Mouse (Mus musculus) T-helper 2 cell (primary cell): ENCODE data around the gene Scaper.

Experiments
- in situ Hi-C: fragments of 300-600 bp; cut with MboI, MseI; formaldehyde crosslinking; loops from one replicate; pipeline ENCODE4 v1.15.1; 2025; ENCODE audit warnings: high pct_unique_total_duplicates

The Scaper gene

GRCm38 (mm10) chr9:55937664-55938617 is at the start of gene Scaper:
TSS of gene Scaper (minus strand) at chr9:55938119.
- in situ Hi-C loops, result no loop called here

GRCm38 (mm10) chr9:55946819-55947218 is 8.9 kb upstream of the Scaper start:
- in situ Hi-C loops, result no loop called here

- in situ Hi-C loops, result no loop called here
These were observed 3.4 kb upstream of the Scaper start for GRCm38 (mm10) chr9:55941356-55941755.

- in situ Hi-C loops, result no loop called here
These were observed 683 bp upstream of the Scaper start for GRCm38 (mm10) chr9:55938618-55938985.

- in situ Hi-C loops, result no loop called here
These were observed 675 bp downstream of the Scaper start for GRCm38 (mm10) chr9:55937224-55937663.

GRCm38 (mm10) chr9:55932482-55932881 is 5.4 kb downstream of the Scaper start:
- in situ Hi-C loops, result no loop called here

- in situ Hi-C loops, result loop anchor here (25.0 kb wide), 1 partner anchor 481 kb away; no protein-coding TSS in a partner anchor
These were observed 19.3 kb downstream of the Scaper start for GRCm38 (mm10) chr9:55918579-55918978.

GRCm38 (mm10) chr9:55916751-55917150 is 21.2 kb downstream of the Scaper start:
- in situ Hi-C loops, result loop anchor here (25.0 kb wide), 1 partner anchor 479 kb away; no protein-coding TSS in a partner anchor

GRCm38 (mm10) chr9:55911481-55911880 is 26.4 kb downstream of the Scaper start:
- in situ Hi-C loops, result loop anchor here (25.0 kb wide), 1 partner anchor 474 kb away; no protein-coding TSS in a partner anchor

- in situ Hi-C loops, result loop anchor here (25.0 kb wide), 1 partner anchor 466 kb away; no protein-coding TSS in a partner anchor
These were observed 35.0 kb downstream of the Scaper start for GRCm38 (mm10) chr9:55902964-55903363.

- in situ Hi-C loops, result loop anchor here (25.0 kb wide), 1 partner anchor 464 kb away; no protein-coding TSS in a partner anchor
These were observed 36.3 kb downstream of the Scaper start for GRCm38 (mm10) chr9:55901588-55901987.

- in situ Hi-C loops, result loop anchor here (25.0 kb wide), 1 partner anchor 463 kb away; no protein-coding TSS in a partner anchor
These were observed 37.4 kb downstream of the Scaper start for GRCm38 (mm10) chr9:55900531-55900930.

- in situ Hi-C loops, result no loop called here
These were observed 59.9 kb downstream of the Scaper start for GRCm38 (mm10) chr9:55878066-55878465.

- in situ Hi-C loops, result no loop called here
These were observed 148.5 kb downstream of the Scaper start for GRCm38 (mm10) chr9:55789442-55789841.

GRCm38 (mm10) chr9:55712016-55712415 is 225.9 kb downstream of the Scaper start:
- in situ Hi-C loops, result no loop called here

- in situ Hi-C loops, result no loop called here
These were observed 227.4 kb downstream of the Scaper start for GRCm38 (mm10) chr9:55710553-55710952.

- in situ Hi-C loops, result no loop called here
These were observed 231.3 kb downstream of the Scaper start for GRCm38 (mm10) chr9:55706603-55707002.

- in situ Hi-C loops, result loop anchor here (10.0 kb wide), 1 partner anchor 1269 kb away; no protein-coding TSS in a partner anchor
These were observed 242.6 kb downstream of the Scaper start for GRCm38 (mm10) chr9:55695307-55695706.

- in situ Hi-C loops, result no loop called here
These were observed 260.8 kb downstream of the Scaper start for GRCm38 (mm10) chr9:55677099-55677498.

GRCm38 (mm10) chr9:55646444-55646843 is 291.5 kb downstream of the Scaper start:
- in situ Hi-C loops, result no loop called here

GRCm38 (mm10) chr9:55626990-55627389 is 310.9 kb downstream of the Scaper start:
- in situ Hi-C loops, result no loop called here

- in situ Hi-C loops, result no loop called here
These were observed 323.2 kb downstream of the Scaper start for GRCm38 (mm10) chr9:55614711-55615110.

GRCm38 (mm10) chr9:55609751-55610150 is 328.2 kb downstream of the Scaper start:
- in situ Hi-C loops, result no loop called here
